8 mouse cellular contexts compared by ENCODE assay signal in the genomic region with DNA sequence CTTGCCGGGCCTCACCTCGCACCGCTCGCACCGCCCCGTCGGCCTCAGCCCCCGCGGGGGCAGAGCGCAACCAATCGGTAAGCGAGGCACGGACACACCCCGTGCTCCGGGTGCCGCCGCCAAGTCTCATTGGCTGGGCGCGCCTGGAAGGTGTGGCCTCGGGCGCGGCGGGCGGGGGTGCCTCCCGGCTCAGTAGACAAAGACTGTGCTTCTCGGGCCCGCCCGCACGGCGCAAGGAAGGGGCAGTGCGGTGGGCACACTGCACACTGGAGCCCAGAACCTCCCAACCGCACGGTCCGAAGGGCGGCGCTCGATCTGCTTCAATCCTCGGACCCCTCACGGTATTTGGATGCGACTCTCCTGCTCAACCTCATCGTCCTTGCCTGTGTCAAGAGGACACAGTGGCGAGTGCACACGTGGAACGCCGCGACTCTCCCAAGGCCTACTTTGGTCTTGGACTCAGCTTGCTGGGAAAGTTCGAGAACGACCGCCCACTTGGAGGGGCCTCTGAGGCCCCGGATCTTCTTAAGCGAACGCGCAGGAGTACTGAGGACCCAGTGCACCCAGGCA. TPM values are rescaled to one million over a fixed set of nuclear protein-coding genes. Genes with fewer than 3 reads are reported as not detected.
DNase-seq lines count a peak whose midpoint lies in the region; ATAC-seq and TF ChIP-seq lines count a peak whose summit lies in the region.

A gene (minus strand): TSS at position 44 of the 570 bp plus-strand sequence.
A gene (plus strand): TSS at position 207 of the 570 bp plus-strand sequence.

- H3K9ac ChIP-seq in hindbrain, postnatal 0 days (replicated peaks; ENCODE audit: low read length), result peak within 1 kb of the TSS; percentile 73

- H3K27ac ChIP-seq in gastrocnemius, adult 2 months, result peak within 1 kb of the TSS; percentile 90
- H3K27ac ChIP-seq in hindbrain, postnatal 0 days, result peak within 1 kb of the TSS; percentile 74
- H3K27ac ChIP-seq in left cerebral cortex, adult 2 months, result peak within 1 kb of the TSS; percentile 84

- intact Hi-C loops in gastrocnemius, adult 2 months (cut with DNase I), result loop anchor here (2.0 kb wide), 1 partner anchor 41 kb away; no protein-coding TSS in a partner anchor
- intact Hi-C loops in left cerebral cortex, adult 2 months (cut with DNase I), result loop anchor here (2.0 kb wide), 1 partner anchor 41 kb away; no protein-coding TSS in a partner anchor

- H3K9me3 ChIP-seq in hindbrain, postnatal 0 days (ENCODE audit: low read length), result no peaks in the 10 kb centered on the region

- H3K36me3 ChIP-seq in hindbrain, postnatal 0 days (ENCODE audit: insufficient read depth, low read length), result peaks cover under 1% of the 10 kb centered on the region; the same call in 1 of the 2 replicates

- TF ChIP-seq CTCF in gastrocnemius, adult 2 months (IDR thresholded peaks at IDR 0.05), result 0 out of 2 replicates have a peak, but pooled peaks have one; percentile 16
- peak; percentile 30 for TF ChIP-seq CTCF in hindbrain, postnatal 0 days (IDR thresholded peaks at IDR 0.05; ENCODE audit: low read depth)
- TF ChIP-seq CTCF in left cerebral cortex, adult 2 months (IDR thresholded peaks at IDR 0.05), result no peak; the same call in none of the 2 replicates

- peak within 1 kb of the TSS; percentile 84 for H3K4me2 ChIP-seq in hindbrain, postnatal 0 days (ENCODE audit: low read depth, low read length)

- peak; percentile 99 for ATAC-seq in hindbrain, postnatal 0 days
- ATAC-seq in megakaryocyte, adult 5-6 weeks (ENCODE audit: poor library complexity, severe bottlenecking), result peak; percentile 89

- peaks cover 44% of the 10 kb centered on the region for H3K4me1 ChIP-seq in hindbrain, postnatal 0 days (ENCODE audit: insufficient read depth, low read length)

- 1% methylated on average over 53 of the region's 53 CpGs for WGBS in hindbrain, postnatal 0 days

- DNase-seq in WW6 (ENCODE audit: low read depth, low spot score), result peak; percentile 84
- DNase-seq in cerebellum, postnatal 4 days (ENCODE audit: low spot score in 2 of 2), result peak; percentile 91 to 97
- peak; percentile 100 for DNase-seq in gastrocnemius, adult 2 months
- DNase-seq in hindbrain, postnatal 0 days (ENCODE audit: low spot score), result peak; percentile 98
- peak; percentile 97 for DNase-seq in left cerebral cortex, adult 2 months (ENCODE audit: extremely low spot score in 1 of 2, low spot score in 2 of 2)
- DNase-seq in right cerebral cortex, adult 2 months (ENCODE audit: low spot score in 2 of 2), result peak; percentile 95 to 96
- peak; percentile 97 for DNase-seq in urinary bladder, postnatal 14 days (ENCODE audit: low spot score)

- H3K27me3 ChIP-seq in hindbrain, postnatal 0 days (ENCODE audit: insufficient read depth, low read length), result no peaks in the 10 kb centered on the region

- H3K4me3 ChIP-seq in gastrocnemius, adult 2 months, result peak within 1 kb of the TSS; percentile 92
- H3K4me3 ChIP-seq in hindbrain, postnatal 0 days (ENCODE audit: low read length), result peak within 1 kb of the TSS; percentile 60
- peak within 1 kb of the TSS; percentile 93 for H3K4me3 ChIP-seq in left cerebral cortex, adult 2 months

RNA-seq across cellular contexts. Expression of the first gene that starts in this region (rescaled TPM):
- total RNA-seq in gastrocnemius, adult 2 months (2021), result 10 to 100 TPM; 11.9 to 12.1 TPM
- total RNA-seq in hindbrain, postnatal 0 days (2014; rRNA removed), result 15.5 and 18.0 TPM in 2 replicates
- 13.0 and 14.4 TPM in 2 replicates for polyA plus RNA-seq in hindbrain, postnatal 0 days (2015; fragmentation: Nextera tagmentation; extraction: Ambion mirVana)
- total RNA-seq in left cerebral cortex, adult 2 months (2021), result 10 to 100 TPM; 11.2 to 16.6 TPM
- 0.48 and 0.56 TPM in 2 replicates for total RNA-seq in megakaryocyte, adult 5-6 weeks (2015)
- total RNA-seq in megakaryocyte, adult 5-6 weeks (2017), result 0.16 TPM in 1 of 2 replicates, not detected in the other

RNA-seq across cellular contexts. Expression of the second gene that starts in this region (rescaled TPM):
- total RNA-seq in gastrocnemius, adult 2 months (2021), result 1 to 10 TPM; 7.7 to 8.8 TPM
- total RNA-seq in hindbrain, postnatal 0 days (2014; rRNA removed), result 4.0 and 13.7 TPM in 2 replicates
- polyA plus RNA-seq in hindbrain, postnatal 0 days (2015; fragmentation: Nextera tagmentation; extraction: Ambion mirVana), result 5.9 and 6.7 TPM in 2 replicates
- 10 to 100 TPM in 1 of 2 experiments, 1 to 10 TPM in 1; 9.1 to 11.9 TPM for total RNA-seq in left cerebral cortex, adult 2 months (2021)
- 0.22 and 0.52 TPM in 2 replicates for total RNA-seq in megakaryocyte, adult 5-6 weeks (2015)
- 0.45 and 0.59 TPM in 2 replicates for total RNA-seq in megakaryocyte, adult 5-6 weeks (2017)

Comparison
In these comparisons a context has a peak if more than half of its experiments do, and no peak if none do; other contexts are left out.
1. Peak in every context shown above with its lines: DNase-seq, ATAC-seq, H3K4me3 ChIP-seq and H3K27ac ChIP-seq.
2. RNA of the first gene that starts in this region (total RNA-seq): 15.5 to 18.0 TPM in hindbrain, postnatal 0 days, 11.2 to 16.6 TPM in left cerebral cortex, adult 2 months and 11.9 to 12.1 TPM in gastrocnemius, adult 2 months; 0.16 to 0.56 TPM in megakaryocyte, adult 5-6 weeks; every median in the first group is over 4 times any median in the second.
3. Peak in ATAC-seq in megakaryocyte, adult 5-6 weeks; RNA of the genes that start here not detected or under 1 TPM.